Mouse (Mus musculus) right cerebral cortex, postnatal 4 days (tissue): ENCODE measurements at regions not wholly inside any gene's neighbourhood (a gene's known extent, or its start where the extent isn't known, plus 50 kb on each side); places are given as distances from the start of the nearest gene placed in this dataset.

Experiments used
- DNase-seq: peaks from one replicate; pipeline ENCODE4 v3.0.0-alpha.2; 2022

- DNase-seq = no peak
Observed at GRCm38 (mm10) chr4:105912296-105912695, 122.6 kb downstream of the Gm12728 start.

- DNase-seq = no peak
Observed at GRCm38 (mm10) chr4:105914996-105915395, 125.3 kb downstream of the Gm12728 start.

- no peak for DNase-seq
Observed at GRCm38 (mm10) chr4:105916229-105916628, 126.6 kb downstream of the Gm12728 start.

GRCm38 (mm10) chr4:105924781-105925382, 135.2 kb downstream of the Gm12728 start:
- no peak for DNase-seq

- DNase-seq = no peak
Observed at GRCm38 (mm10) chr4:105925506-105925905, 135.8 kb downstream of the Gm12728 start.

- no peak for DNase-seq
Observed at GRCm38 (mm10) chr4:105929658-105930057, 140.0 kb downstream of the Gm12728 start.

- DNase-seq = no peak
Observed at GRCm38 (mm10) chr4:105934971-105935370, 145.3 kb downstream of the Gm12728 start.

GRCm38 (mm10) chr4:105936755-105937514, 147.3 kb downstream of the Gm12728 start:
- DNase-seq = no peak

GRCm38 (mm10) chr4:105937587-105937986, 147.9 kb downstream of the Gm12728 start:
- DNase-seq = no peak

- DNase-seq = no peak
Observed at GRCm38 (mm10) chr4:105938886-105939285, 149.2 kb downstream of the Gm12728 start.

- no peak for DNase-seq
Observed at GRCm38 (mm10) chr4:105939636-105940199, 150.0 kb downstream of the Gm12728 start.

- no peak for DNase-seq
Observed at GRCm38 (mm10) chr4:105940891-105941290, 151.2 kb downstream of the Gm12728 start.

- DNase-seq = peak; percentile 70
Observed at GRCm38 (mm10) chr4:105941785-105942184, 152.1 kb downstream of the Gm12728 start.

GRCm38 (mm10) chr4:105944962-105945361, 155.3 kb downstream of the Gm12728 start:
- DNase-seq = no peak

- no peak for DNase-seq
Observed at GRCm38 (mm10) chr4:105945921-105946320, 156.3 kb downstream of the Gm12728 start.

GRCm38 (mm10) chr4:105948326-105948725, 158.7 kb downstream of the Gm12728 start:
- DNase-seq = no peak

GRCm38 (mm10) chr4:105952406-105952805, 162.7 kb downstream of the Gm12728 start:
- no peak for DNase-seq

GRCm38 (mm10) chr4:105956516-105956915, 166.8 kb downstream of the Gm12728 start:
- no peak for DNase-seq

GRCm38 (mm10) chr4:105958331-105958730, 168.7 kb downstream of the Gm12728 start:
- no peak for DNase-seq

- no peak for DNase-seq
Observed at GRCm38 (mm10) chr4:105961686-105962360, 172.2 kb downstream of the Gm12728 start.

GRCm38 (mm10) chr4:105962542-105962941, 172.9 kb downstream of the Gm12728 start:
- DNase-seq = no peak

- DNase-seq = no peak
Observed at GRCm38 (mm10) chr4:105968324-105968723, 178.7 kb downstream of the Gm12728 start.

- DNase-seq = no peak
Observed at GRCm38 (mm10) chr4:105969628-105970027, 180.0 kb downstream of the Gm12728 start.

- no peak for DNase-seq
Observed at GRCm38 (mm10) chr4:105970056-105970455, 180.4 kb downstream of the Gm12728 start.
